Mouse (Mus musculus) activated CD4-positive, CD25-positive, alpha-beta regulatory T cell, adult 9 weeks (primary cell): ENCODE results near the gene Abhd17a. TPM values are rescaled to one million over a fixed set of nuclear protein-coding genes. Genes with fewer than 3 reads are reported as not detected.

ENCODE experiments used
- polyA plus RNA-seq: library from polyadenylated mRNA; unstranded; fragments of 100-300 nt; shearing (Covaris generic); gene quantifications from one replicate; pipeline ENCODE4 v1.2.1, GENCODE M21; 2017

Gene Abhd17a
- polyA plus RNA-seq = 28.7 TPM

DNA sequence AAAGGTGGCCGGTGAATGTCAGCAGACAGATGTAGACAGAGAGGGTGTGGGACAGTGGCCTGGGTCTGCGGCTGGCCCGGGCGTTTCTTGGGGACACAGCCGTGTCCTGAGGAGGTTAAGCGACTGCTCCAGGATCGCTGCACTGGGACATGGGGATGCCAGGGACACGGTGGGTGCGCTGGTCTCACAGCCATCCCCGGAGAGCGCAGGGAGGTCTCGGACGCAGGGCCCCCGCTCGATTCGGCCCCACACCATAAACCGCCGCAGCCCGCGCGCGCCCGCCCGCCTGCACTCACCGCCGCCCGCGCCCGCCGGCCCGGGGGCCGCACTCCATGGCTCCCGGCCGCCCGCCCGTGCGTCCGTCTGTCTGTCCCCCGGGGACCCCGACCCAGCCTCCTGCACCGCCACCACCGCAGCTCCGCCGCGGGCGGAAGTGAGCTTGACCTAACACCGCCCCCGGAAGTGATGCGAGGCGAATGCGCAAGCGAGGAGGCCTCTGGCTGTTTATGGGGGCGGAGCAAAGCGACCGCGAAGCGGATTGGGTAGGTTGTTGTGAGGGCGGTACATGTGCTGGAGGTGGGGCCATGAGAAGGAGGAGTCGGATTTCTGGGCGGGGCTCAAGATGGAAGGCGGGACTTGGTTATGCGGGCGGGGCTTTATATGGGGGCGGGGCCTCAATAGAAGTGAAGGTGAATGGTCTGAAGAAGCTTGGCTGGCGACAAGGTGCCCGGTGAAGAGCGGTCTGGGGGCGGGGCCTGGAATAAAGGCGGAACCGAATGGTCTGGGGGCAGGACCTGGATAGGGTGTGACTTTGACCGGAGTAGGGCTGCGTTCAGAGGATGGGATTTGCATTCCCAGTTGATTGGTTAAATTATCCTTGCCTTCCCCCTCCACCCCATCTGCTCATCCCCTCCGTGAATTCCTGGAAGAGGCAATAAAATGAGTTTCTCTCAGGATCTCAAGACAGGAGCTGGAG is at the start of gene Abhd17a:
Gene Abhd17a (minus strand): TSS at position 463 of the 976 bp plus-strand sequence.

DNA sequence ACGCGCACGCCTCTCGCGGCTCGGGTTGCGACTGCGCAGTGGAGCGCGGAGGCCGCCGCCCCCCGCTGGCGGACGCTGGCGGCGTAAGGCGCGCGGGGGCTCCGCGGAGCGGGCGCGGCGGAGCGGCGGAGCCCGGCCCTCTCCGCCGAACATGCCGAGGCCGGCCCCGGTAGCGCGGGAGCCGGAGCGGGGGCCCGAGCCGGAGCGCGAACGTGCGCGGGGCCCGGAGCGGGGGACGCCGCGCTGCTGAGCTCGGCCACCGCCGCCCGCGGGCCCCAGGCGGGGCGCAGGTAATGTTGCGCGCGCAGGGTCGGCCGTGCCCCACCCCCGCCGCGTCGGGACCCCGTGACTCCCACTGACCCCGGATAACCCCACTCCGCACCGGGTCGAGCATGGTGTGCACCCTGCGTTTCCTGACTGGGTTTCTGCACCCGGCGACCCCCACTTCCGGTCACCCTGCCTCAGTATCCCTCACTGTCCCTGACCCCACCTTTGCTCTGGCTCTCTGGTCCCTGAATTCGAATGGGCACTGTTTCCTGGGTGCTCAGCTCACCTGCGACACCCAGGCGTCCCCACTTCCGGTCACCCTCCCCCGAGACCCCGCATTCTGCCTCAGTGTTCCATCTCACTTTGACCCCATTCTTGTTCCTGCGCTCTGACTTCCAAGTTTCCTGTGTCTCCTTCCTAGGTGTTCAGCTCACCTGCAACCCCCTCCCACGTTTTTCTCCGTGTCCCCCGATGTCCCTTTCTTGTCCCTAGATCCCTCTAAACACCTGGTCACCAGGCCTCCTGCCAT is 32.7 kb upstream of the Abhd17a start, which contains the start of gene Csnk1g2:
Gene Csnk1g2 (plus strand): TSS at position 178 of the 796 bp plus-strand sequence.

DNA sequence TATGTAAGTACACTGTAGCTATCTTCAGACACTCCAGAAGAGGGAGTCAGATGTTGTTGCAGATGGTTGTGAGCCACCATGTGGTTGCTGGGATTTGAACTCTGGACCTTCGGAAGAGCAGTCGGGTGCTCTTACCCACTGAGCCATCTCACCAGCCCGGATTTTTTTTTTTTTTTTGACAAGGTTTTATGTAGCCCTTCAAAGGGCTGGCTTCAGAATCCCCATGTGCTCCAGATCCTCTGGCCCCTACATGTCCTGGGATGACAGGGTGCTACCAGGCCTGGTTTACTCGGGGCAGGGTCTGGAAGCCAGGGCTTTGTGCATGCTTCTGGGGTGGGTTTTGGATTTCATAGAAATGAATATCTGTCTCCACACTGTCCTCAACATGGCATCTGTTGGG is 15.6 kb upstream of the Abhd17a start, which contains the start of gene Gm49322:
Gene Gm49322 (plus strand): TSS at position 301 of the 400 bp plus-strand sequence.

DNA sequence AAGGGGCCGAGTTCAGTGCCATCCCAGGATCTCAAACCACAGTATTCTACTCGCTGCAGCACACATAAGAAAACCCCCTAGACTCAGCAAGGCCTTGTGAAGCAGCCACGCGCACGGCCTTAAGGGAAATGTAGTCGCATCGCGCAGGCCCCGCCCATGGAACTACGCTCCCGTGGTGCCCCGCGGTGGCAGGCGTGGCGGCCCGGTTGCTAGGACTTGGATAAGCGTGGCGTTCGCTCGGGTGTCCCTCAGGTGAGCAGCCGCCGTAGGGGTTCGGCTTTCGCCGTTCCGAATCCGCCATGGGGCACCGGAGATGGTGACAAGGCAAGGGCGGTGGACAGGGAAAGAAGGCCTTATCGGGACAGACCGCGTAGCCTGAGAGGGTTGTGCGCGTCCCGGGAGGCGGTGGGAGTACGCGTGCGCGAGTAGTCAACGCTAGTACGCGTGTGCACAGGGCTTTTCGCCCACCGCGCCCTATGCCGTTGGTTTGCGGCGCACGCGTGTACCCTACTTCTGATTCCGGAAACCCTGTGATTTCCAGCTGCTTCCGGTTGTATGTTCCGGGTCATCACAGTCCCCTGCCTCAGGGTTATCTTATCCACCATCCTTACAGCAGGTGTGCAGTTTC is 12.7 kb upstream of the Abhd17a start, which contains the start of the genes Scamp4 and Adat3:
Gene Scamp4 (plus strand): TSS at position 175 of the 628 bp plus-strand sequence.
Gene Adat3 (plus strand): TSS at position 183 of the 628 bp plus-strand sequence.

GRCm38 (mm10) chr10:80577195-80578130 is 12.7 kb downstream of the Abhd17a start, which contains the start of gene Klf16:
Gene Klf16, minus strand, starts transcription at chr10:80577321.

GRCm38 (mm10) chr10:80561116-80561944 is 28.8 kb downstream of the Abhd17a start, which contains the start of gene Rexo1:
Gene Rexo1, minus strand, starts transcription at chr10:80561560.

DNA sequence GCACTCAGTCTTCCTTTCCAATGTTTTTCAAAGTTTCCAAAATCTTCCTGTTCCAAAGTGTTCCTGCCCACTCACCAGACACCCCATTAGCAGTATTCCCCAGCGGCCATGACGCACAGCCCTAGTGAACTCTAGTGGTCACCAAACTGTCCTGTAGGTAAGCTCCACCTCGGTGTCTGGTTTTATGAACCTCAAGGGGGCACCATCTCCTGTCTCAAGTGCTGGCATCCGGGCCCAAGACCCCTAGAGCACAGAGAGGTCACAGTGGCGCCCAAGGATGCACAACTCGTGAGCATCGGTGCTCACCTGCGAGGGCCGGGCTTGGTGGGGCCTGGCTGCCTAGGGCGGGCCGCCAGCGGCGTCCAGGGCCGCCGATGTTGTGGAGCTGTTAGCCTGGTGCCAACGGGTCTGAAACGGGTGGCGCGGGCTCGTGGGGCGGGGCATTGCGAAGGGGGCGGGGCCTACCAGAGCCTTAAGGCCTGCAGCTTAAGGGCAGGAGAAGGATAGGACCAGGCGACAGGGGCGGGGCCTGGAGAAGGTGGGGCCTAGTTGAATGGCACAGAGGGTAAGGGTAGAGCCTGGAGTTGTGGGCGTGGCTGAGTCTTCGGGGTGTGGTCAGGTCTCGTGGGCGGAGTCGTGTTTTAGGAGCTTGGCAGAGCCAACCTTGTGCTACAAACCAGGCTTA is 51.3 kb downstream of the Abhd17a start, which contains the start of gene Atp8b3:
Gene Atp8b3 (minus strand): TSS at position 415 of the 685 bp plus-strand sequence.

Other genes with a start within 250 kb of the Abhd17a start
- gene Adamtsl5, start 241.9 kb downstream of the Abhd17a start, polyA plus RNA-seq = not detected
- gene Plk5, start 233.9 kb downstream of the Abhd17a start, polyA plus RNA-seq = not detected
- 0.16 TPM for gene Mex3d, start 202.7 kb downstream of the Abhd17a start, polyA plus RNA-seq
- gene Mbd3, start 190.8 kb downstream of the Abhd17a start, polyA plus RNA-seq = 36.7 TPM
- 302 TPM for gene Uqcr11, start 183.5 kb downstream of the Abhd17a start, polyA plus RNA-seq
- gene Tcf3, start 156.7 kb downstream of the Abhd17a start, polyA plus RNA-seq = 23.0 TPM
- not detected for gene Onecut3, start 95.5 kb downstream of the Abhd17a start, polyA plus RNA-seq
- 0.07 TPM for gene Atp8b3, start 51.2 kb downstream of the Abhd17a start, polyA plus RNA-seq
- 47.1 TPM for gene Rexo1, start 28.8 kb downstream of the Abhd17a start, polyA plus RNA-seq
- 1.1 TPM for gene Klf16, start 13.0 kb downstream of the Abhd17a start, polyA plus RNA-seq
- 115 TPM for gene Scamp4, start 12.5 kb upstream of the Abhd17a start, polyA plus RNA-seq
- gene Adat3, start 12.5 kb upstream of the Abhd17a start, polyA plus RNA-seq = 4.6 TPM
- 12.7 TPM for gene Gm49322, start 15.7 kb upstream of the Abhd17a start, polyA plus RNA-seq
- gene Csnk1g2, start 32.5 kb upstream of the Abhd17a start, polyA plus RNA-seq = 8.2 TPM
- gene Btbd2, start 66.7 kb upstream of the Abhd17a start, polyA plus RNA-seq = 2.7 TPM
- gene Mknk2, start 87.8 kb upstream of the Abhd17a start, polyA plus RNA-seq = 19.0 TPM
- 412 TPM for gene Mob3a, start 111.6 kb upstream of the Abhd17a start, polyA plus RNA-seq
- gene Izumo4, start 111.8 kb upstream of the Abhd17a start, polyA plus RNA-seq = 148 TPM
- gene Ap3d1, start 151.9 kb upstream of the Abhd17a start, polyA plus RNA-seq = 42.7 TPM
- gene Dot1l, start 164.9 kb upstream of the Abhd17a start, polyA plus RNA-seq = 8.4 TPM
- 75.0 TPM for gene Sf3a2, start 207.9 kb upstream of the Abhd17a start, polyA plus RNA-seq
- 206 TPM for gene Plekhj1, start 208.3 kb upstream of the Abhd17a start, polyA plus RNA-seq
- not detected for gene Amh, start 214.9 kb upstream of the Abhd17a start, polyA plus RNA-seq
- not detected for gene Jsrp1, start 223.2 kb upstream of the Abhd17a start, polyA plus RNA-seq
- 2,065 TPM for gene Oaz1, start 236.3 kb upstream of the Abhd17a start, polyA plus RNA-seq